Mouse (Mus musculus): ENCODE data around the gene C5ar1.

DNA sequence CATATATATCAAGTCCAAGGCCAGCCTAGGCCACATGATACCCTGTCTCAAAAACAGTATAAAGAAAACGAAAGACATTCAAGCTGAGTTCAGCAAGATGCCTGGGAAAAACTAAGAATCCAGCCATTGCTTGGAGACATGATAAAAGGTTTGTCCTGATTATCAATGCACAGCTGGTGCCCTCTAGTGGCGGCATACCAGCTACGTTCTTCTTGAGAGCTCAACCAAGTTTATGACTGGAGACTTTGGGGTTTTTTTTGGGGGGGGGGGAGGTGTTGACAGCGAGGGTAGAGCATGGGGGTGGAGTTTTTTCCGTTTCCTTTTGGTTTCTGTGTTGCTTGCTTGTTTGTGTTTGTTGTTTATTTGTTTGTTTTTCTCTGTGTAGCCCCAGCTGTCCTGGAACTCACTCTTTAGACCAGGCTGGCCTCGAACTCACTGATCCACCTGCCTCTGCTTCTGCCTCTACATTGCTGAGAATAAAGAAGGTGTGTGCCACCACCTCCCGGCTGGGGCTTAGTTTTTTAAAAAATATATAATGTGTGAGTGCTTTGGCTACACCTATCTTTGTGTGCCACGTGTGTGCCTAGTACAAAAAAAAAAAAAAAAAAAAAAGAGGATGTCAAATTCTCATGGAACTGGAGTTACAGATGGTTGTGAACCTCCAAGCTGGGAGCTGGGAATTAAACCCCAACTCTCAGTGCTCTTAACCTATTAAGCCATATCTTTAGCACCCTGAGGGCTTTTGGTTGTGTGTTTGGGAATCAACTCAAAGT is 3.9 kb upstream of the C5ar1 start:
- TF ChIP-seq CTCF (IDR thresholded peaks at IDR 0.05 in 2 of 3, conservative IDR thresholded peaks at IDR 0.05 in 1 of 3; ENCODE audit: control insufficient read depth in 1 of 3, insufficient read depth in 1 of 3, low read depth in 2 of 3, low read length in 3 of 3, poor library complexity in 1 of 3, severe bottlenecking in 1 of 3) = peak; percentile 78 to 86 (median 82)
- TF ChIP-seq MYC (IDR thresholded peaks at IDR 0.05; ENCODE audit: low read depth, low read length) = no peak
- peak; percentile 15 for TF ChIP-seq SIN3A (IDR thresholded peaks at IDR 0.05; ENCODE audit: low read length)
- no peak for TF ChIP-seq JUND (IDR thresholded peaks at IDR 0.05; ENCODE audit: low read depth, low read length)
- no peak for TF ChIP-seq CHD2 (IDR thresholded peaks at IDR 0.05; ENCODE audit: low read length)
- no peak for TF ChIP-seq POLR2A (IDR thresholded peaks at IDR 0.05; ENCODE audit: control insufficient read depth in 1 of 2, insufficient read depth in 1 of 2, low read depth in 1 of 2, low read length in 2 of 2, poor library complexity in 1 of 2)
- TF ChIP-seq TAL1 (IDR thresholded peaks at IDR 0.05; ENCODE audit: low read length) = no peak
- no peak for TF ChIP-seq NRF1 (IDR thresholded peaks at IDR 0.05; ENCODE audit: insufficient read depth, low read depth, low read length, poor library complexity, severe bottlenecking)
